Mouse (Mus musculus): ENCODE data around the gene Vamp5.

Vamp5 gene

DNA sequence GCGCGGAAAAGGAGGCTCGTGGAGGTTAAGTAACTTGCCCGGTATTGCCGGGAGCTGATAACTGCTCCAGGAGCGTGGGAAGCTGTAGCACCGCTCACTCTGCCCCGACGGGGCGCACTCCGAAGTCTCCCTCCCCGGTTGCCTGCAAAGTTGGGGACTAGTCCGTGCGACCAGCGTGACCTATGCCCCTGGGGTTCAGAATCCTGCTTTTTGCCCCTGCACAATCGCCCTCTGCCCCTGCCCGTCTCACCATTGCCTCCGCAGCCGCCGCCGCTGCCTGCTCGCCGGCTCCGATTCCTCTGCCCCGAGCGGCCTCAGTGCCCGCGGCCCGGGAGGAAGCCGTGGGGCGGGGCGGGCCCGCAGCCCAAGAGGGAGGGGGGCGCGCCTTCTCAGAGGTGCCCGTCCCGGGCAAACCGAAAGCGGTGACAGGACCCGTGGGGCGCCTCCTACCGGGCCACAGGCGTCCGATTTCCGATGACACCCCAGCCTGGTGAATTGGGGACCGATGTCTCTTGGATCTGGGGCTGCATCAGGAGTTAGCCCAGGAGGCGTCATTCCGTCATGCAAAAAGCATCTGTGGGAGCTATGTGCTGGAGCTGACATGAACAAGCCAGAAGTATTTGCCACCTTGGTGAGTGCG, at the start of gene Vamp5:
Gene Vamp5 (minus strand): TSS at position 338 of the 640 bp plus-strand sequence.
- DNase-seq = peak; percentile 94

DNA sequence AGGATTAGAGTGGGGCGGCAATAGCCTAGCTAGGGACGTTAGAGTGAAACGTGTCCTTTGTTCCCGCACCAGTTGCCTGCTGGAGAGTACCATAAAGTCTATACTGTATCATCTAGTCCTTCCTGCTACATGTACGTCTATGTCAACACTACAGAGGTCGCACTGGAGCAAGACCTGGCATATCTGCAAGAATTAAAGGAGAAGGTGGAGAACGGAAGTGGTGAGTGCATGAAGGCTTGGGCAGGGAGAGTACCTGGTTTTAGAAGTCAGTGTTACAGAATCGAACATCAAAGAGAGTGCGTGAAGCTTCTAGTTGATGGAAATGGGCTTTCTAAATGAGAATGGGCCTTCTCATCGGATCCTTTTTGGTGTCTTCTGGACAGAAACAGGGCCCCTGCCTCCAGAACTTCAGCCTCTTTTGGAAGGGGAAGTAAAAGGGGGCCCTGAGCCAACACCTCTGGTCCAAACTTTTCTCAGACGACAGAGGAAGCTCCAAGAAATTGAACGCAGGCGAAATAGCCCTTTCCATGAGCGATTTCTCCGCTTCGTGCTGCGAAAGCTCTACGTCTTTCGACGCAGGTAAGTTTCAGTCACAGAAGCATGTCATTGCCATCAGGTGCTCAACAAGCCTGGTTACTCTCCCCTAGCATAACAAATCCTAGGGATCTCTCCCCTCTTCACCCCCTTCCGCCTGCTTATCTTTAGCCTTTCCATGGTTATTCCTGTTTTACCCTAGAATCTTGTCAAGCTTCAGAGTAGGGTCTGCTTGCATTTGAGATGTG, 49.0 kb upstream of the Vamp5 start:
- DNase-seq = no peak

DNA sequence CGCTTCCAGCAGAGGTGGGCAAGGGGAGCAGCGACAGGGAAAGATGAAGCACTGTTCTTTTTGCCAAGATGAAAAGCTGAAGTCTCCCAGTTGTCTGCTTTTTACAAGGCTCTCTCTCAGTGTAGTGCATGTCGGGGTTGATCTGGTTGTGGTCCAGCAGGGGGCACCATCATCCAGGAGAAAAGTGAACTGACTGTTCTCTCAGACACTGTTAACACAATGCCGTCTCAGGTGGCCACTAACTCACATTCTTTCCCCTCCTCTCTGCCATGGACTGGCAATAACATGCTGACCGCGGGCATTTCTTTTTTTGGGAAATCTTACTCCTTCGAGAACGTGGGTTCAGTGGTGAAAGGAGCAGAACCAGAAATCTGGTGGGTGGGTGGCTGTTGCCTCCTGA, 47.8 kb upstream of the Vamp5 start:
- peak; percentile 86 for DNase-seq

DNA sequence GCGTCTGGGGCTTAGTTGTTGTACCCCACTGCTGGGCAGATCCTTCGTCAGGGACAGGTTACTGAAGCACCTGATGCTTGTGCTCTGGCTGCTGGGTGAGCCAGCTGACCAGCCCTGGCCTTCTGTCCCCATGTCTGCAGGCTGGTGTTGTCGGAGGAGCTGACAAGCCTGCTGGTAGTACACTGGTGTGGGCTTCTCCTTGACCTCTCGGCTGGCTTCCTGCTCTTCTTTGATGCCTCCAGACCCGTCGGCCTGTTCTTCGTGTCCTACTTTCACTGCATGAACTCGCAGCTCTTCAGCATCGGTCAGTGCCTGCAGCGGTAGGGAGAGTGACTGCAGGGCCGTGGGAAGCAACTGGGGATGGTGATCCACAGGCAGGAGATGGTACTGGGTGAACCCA, 45.4 kb upstream of the Vamp5 start:
- no peak for DNase-seq

DNA sequence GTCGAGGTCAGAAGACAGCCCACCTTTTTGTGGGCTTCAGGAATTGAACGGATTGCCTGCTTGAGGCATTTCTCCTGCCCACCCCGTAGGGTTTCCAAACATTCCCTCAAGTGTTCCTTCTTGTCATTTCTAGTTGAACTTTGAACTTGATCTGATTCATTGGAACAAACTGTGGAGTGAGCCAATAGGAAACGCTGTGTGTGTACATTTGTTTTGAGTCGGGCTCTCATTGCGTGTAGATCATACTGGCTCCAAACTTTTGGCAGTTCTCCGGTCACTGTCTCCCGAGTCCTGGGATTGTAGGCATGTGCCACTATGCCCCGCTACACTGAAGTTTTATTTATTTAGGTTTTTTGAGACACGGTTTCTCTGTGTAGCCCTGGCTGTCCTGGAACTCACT, 40.6 kb upstream of the Vamp5 start:
- no peak for DNase-seq

DNA sequence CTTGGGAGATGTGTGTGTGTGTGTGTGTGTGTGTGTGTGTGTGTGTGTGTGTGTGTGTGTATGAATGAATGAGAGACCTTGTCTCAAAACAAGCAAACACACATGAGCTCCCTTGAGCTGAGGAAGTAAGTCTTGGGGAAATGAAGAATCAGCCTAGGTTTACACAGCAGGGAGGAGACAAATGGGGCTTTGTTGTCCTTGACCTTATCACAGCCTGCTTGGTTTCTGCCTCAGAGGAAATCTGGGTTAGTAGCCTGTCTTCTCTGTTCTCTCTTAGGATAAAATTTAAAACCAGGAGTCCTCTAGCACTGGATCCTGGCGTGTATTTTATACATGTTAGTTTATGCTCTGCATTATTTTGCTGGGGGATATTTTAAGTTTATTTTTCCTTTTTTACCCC, 39.5 kb upstream of the Vamp5 start:
- no peak for DNase-seq

DNA sequence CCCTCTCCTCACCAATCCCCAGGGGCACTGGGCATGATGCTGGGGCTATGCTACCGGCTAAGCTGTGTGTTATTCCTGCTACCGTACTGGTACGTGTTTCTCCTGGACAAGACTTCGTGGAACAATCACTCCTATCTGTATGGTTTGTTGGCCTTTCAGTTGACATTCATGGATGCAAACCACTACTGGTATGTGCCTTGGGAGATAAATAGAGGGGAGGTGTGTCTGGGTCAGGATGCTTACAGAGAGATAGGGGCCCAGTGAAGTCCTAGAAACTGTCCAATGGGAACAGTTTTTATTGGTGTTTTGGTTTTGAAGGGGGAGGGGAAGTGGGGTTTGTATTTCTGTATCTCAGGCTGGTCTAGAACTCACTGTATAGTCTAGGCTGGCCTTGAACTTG, 38.0 kb upstream of the Vamp5 start:
- DNase-seq = no peak

DNA sequence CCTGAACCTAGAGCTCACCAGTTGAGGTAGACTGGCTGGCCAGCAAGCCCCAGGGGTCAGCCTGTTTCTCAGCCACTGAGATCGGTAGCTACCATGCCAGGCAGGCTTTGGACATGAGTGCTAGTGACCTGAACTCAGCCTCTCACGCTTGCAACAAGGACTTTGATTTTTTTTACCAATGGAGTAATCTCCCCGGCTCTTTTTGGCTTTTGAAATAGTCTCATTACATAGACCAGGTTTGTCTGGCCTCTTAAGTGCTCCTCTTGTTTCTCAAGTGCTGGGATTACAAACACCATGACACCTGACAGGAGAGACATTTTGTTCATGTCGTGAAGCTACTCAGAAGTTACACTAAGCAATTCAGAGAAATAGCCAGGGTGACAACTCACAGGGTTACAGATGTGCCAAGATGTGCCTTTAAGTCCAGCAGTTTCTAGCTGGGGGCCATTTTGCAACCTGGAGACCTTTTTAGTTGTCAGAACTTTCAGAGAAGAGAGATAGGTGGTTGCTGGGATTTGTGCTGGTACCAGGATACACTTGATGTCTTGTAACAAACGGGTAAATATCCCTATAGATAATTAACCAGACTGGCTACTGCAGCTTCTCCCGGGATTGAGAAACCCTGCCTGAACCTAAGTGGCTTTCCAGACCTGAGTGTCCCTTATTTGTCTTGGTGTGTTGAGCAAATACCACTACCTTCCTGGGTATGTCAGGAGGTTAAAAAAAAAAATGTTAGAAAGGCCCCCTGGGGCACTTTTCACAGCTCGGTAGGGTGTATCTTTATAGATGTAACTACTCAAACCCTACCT, 35.9 kb upstream of the Vamp5 start:
- no peak for DNase-seq

DNA sequence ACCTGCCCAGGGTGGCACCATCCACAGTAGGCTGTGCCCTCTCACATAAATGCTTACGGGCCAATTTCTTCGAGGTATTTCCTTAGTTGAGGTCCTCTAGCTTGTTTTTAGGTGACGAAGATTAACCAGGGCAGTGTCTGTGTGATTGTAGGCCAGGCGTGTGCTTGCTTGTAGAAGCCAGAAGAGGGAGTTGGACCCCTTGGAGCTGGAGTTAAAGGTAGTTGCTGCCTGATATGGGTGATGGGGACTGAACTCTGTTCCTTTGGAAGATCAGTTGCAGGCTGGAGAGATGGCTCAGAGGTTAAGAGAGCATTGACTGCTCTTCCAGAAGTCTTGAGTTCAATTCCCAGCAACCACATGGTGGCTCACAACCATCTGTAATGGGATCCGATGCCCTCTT, 34.9 kb upstream of the Vamp5 start:
- no peak for DNase-seq

DNA sequence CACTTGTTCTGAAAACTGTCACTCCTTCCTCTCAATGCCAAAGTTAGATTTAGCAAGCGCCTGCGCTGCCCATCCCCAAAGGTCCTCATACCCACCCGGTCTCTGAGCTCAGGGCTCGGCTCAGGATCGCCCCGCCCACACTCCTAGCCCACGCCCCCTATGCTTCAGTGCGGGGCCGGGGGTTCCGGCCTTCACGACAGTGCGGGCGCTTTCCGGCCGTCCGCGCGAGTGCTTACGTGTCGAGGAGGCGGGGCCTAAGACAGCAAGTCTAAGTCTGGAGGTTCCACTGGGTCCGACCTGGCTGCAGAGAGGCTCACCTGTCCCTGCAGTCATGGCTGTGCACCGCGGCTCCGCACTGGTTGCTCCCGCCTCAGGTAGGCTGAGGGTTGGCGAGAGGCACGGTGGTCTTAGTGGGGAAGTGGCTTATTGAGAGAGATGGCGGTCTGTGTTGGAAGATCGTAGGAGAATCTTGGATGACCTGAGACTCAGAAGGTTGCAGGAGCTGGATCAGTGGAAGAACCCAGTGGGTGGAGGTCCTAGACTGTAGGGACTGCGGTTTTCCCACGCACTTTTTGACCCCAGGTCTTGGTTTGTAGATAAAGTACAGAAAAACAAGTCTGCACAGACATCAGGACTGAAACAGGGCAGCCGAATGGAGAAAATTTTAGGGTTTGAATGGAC, 33.9 kb upstream of the Vamp5 start, which contains the start of gene Ggcx:
Gene Ggcx (plus strand): TSS at position 233 of the 681 bp plus-strand sequence.
- DNase-seq = peak; percentile 98

DNA sequence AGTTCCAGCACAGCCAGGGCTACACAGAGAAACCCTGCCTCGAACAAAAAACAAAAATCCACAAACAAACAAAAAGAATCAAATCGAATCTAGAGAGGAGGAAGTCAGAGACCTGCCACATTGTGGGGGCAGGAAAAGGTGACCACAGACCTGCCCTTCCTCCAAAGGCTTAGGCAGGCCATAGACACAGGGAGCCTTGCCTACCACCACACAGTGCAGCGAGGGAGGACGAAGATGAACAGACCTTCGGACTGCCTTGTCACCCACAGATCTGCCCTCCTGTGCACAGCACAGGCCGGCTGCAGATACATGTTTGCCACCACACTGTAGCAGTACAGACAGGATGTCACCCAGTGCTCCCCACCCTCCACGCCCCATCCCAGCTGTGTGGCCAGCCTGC, 30.2 kb upstream of the Vamp5 start:
- no peak for DNase-seq

DNA sequence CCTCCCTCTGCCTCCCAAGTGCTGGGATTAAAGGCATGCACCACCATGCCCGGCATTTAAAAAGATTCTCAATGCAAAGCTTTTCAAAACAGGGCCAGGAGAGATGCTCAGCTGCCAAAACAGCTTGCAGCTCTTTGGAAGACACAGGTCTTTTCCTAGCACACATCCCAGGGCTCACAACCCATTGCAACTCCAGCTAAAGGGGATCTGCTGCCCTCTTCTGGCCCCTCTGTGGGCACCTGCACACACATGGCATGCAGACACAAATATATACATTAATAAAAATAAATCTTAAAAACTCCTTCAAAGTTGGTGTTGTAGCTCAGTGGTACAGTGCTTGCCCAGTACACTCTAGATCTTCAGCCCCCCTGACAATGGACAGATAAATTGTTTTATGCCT, 29.7 kb upstream of the Vamp5 start:
- no peak for DNase-seq

DNA sequence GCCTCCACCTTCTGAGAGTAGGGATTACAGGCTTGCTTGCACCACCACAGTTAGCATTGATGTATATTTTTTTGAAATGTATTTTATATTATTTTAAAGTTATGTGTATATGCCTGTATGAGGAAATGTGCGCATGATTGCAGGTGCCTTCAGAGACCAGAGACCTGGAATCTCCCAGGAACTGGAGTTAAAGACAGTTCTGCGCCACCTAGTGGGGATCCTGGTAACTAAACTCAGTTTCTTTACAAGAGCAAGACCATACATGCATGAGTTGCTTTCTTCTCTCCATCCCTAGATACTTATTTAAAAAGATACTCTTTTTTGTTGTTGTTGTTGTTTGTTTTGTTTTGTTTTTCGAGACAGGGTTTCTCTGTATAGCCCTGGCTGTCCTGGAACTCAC, 29.3 kb upstream of the Vamp5 start:
- peak; percentile 81 for DNase-seq

DNA sequence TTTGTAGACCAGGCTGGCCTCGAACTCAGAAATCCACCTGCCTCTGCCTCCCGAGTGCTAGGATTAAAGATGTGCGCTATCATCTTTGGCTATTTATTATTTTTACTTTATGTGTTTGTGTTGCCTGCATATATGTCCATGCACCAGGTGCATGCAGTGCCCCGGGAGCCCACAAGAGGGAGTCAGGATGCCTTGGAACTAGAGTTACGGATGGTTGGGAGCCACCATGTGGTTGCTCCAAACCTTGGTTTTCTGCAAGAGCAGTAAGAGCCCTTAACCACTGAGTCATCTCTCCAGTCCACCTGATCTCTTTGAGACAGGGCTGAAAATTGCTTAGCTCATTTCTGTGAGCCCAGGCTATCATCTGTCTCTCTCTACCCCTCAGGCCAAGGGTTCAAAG, 26.9 kb upstream of the Vamp5 start:
- peak; percentile 91 for DNase-seq

DNA sequence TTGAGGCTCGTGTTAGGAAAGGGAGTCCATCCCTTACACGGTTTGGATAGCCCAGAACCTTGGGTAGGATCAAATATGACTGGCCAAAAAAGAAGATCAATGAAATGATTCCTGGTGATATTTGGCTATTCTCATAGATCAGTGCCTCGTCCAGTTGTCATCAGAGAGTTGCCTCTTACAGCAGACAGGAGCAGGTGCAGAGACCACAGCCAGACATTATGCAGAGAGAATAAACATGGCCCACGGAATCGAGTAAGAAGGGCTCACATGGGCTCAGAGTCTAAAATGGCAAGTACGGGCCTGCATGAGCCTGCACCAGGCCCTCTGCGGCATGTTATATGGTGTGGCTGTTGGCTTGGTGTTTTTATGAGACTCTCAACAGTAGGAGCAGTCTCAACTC, 25.1 kb upstream of the Vamp5 start:
- no peak for DNase-seq

DNA sequence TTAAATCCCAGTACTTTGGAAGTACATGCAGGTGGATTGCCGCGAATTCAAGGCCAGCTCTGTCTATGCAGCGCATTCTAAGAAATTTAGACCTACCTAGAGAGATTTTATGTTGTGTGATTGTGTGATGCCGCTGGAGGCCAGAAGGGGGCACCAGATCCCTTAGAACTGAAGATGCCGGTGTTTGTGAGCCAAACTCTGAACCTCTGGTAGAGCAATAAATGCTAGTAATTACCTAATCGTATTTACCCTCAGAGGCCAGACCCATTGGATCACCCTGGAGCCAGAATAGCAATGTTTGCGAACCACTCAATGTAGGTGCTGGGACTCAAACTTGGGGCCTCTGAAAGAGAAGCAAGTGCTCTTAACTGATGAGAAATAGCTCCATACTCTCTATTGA, 21.6 kb upstream of the Vamp5 start:
- peak; percentile 87 for DNase-seq

DNA sequence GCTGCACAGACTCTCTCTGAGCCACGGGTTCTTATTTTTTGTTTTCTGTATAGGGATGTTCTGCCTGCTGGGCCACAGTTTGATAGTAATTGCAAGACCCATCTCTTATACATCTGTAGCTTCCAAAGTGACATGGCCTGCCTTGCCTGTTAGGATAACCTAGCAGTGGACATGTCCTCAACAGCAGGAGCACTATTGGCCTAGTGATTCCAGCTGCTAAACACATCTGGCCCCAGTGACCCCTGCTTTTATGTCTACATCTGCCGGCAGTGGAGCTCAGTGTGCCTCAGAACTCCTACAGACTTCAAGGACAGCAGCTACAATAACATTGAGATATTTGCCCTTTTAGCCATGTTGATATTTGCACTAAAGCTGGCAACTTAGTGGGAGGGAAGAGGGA, 19.7 kb upstream of the Vamp5 start:
- DNase-seq = no peak

DNA sequence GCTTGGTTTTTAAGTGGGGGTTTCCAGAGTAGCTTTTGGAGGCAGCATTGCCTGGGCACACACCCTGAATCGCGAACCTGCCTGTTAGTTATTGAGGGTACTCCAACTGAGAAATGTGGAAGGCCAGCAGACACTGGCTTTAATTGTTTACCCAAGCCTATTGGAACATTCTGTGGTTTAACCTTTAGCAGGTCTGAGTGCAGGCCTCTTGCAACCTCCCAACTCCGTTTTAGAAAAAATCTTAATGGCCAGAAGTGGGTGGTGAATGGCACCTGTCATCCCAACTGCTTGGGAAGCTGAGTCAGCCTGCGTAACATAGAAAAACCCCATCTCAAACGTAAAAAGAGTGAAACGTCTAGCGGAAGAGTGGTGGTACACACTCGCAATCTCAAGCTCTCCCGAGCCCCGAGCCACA, 16.6 kb upstream of the Vamp5 start:
- peak; percentile 43 for DNase-seq

DNA sequence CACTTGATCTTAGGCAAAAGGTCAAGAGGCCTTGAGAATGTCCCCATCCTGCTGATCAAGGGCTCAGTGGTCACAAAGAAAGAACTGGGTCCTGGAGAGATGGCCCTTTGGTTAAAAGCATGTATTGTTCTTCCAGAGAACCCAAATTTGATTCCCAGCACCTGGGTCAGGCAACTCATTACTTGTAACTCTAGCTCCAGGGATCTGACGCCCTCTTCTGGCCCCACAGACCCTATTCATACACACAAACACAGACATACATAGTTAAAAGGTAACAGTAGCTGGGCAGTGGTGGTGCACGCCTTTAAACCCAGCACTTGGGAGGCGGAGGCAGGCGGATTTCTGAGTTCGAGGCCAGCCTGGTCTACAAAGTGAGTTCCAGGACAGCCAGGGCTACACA, 12.1 kb upstream of the Vamp5 start:
- no peak for DNase-seq

DNA sequence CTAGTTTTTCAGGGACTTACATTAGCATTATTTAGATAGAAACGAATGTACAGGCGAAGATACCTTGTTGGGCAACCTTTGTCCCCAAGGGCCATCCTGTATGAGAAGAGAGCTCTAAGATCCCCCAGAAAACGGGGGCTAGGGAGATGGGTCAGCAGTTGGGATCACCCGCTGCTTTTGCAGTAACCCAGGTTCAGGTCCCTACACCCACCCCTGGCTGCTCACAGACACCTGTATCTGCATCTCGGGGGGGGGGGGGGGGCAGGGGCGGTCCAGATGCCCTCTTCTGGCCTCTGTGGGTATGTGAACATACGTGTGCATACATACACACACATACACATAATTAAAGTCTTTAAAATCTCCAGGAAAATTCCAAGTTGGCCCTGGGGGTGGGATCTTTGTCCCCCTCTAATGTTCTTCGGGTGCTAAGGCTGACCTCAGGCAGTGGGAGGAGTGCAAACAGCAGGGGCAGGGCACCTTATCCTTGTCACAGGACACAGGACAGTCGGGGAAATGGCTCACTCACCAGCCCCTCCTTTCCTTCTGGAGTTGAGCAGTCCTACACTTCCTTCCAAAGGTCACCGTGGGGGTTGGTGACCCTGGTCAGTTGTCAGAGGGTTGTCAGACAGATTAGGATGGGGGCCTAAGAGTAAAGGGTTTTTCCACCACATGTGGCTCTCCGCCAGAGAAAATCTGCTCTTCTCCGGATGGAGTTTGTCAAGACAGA, 10.7 kb upstream of the Vamp5 start:
- peak; percentile 88 for DNase-seq

DNA sequence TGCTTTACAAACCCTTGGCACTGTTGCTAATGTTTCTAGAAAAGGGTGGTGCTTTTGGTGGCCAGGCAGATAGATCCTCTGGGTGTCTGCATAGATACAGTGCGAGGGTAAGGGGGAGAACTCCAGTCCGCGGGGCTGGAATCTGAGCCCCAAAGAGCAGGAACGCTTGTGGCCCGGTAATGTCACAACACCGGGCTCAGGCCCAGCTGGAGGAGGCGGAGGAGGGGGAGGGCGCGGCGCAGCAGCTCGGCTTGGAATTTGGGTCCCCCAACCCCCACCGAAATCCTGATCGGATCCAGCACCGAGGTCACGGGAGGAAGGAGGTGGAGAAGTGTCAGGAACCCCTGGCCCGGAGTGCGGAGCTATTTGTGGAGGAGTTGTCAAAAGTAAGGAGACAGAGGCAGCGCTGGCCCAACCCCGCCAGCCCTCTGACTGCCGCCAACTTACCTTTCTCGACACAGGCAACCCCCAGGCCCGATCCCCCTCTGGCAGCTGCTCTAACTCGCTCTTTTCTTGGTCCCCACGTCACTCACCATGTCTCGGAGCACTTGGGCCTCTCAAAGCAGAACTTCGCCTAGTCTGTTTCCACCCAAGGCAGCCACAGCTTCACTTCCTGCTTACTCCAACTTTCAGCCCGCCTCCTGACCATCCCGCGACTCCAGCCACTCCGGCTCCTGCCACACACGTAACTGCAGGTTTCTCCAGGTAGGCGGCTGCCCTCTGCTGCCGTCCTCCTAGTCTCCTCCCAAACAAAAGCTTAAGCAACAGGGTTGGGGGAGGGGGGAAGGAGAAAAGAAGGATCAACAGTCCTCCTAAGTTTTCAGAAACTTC, 9.9 kb upstream of the Vamp5 start, which contains the start of gene Vamp8:
Gene Vamp8 (minus strand): TSS at position 763 of the 831 bp plus-strand sequence.
- DNase-seq = peak; percentile 93
